Mouse (Mus musculus): ENCODE measurements around the gene Sytl1.

The Sytl1 gene

GRCm38 (mm10) chr4:133247806-133248449 is 15.0 kb downstream of the Sytl1 start:
- no peak for DNase-seq (ENCODE audit: low read depth, low spot score)

GRCm38 (mm10) chr4:133247072-133247471 is 15.8 kb downstream of the Sytl1 start:
- no peak for DNase-seq (ENCODE audit: low read depth, low spot score)

GRCm38 (mm10) chr4:133244289-133244688 is 18.6 kb downstream of the Sytl1 start:
- DNase-seq (ENCODE audit: low read depth, low spot score) = no peak

GRCm38 (mm10) chr4:133243538-133243937 is 19.4 kb downstream of the Sytl1 start:
- no peak for DNase-seq (ENCODE audit: low read depth, low spot score)

GRCm38 (mm10) chr4:133242710-133243109 is 20.2 kb downstream of the Sytl1 start:
- DNase-seq (ENCODE audit: low read depth, low spot score) = no peak

- no peak for DNase-seq (ENCODE audit: low read depth, low spot score)
These were observed 21.0 kb downstream of the Sytl1 start for GRCm38 (mm10) chr4:133241910-133242309.

- peak; percentile 78 for DNase-seq (ENCODE audit: low read depth, low spot score)
These were observed 21.7 kb downstream of the Sytl1 start for GRCm38 (mm10) chr4:133240934-133241908.

GRCm38 (mm10) chr4:133240490-133240921 is 22.4 kb downstream of the Sytl1 start, which contains the start of gene Map3k6:
Gene Map3k6, plus strand, starts transcription at chr4:133240818.
- no peak for DNase-seq (ENCODE audit: low read depth, low spot score)

- no peak for DNase-seq (ENCODE audit: low read depth, low spot score)
These were observed 25.0 kb downstream of the Sytl1 start for GRCm38 (mm10) chr4:133237911-133238310.

- DNase-seq (ENCODE audit: low read depth, low spot score) = no peak
These were observed 27.5 kb downstream of the Sytl1 start for GRCm38 (mm10) chr4:133235415-133235814.

- no peak for DNase-seq (ENCODE audit: low read depth, low spot score)
These were observed 28.1 kb downstream of the Sytl1 start for GRCm38 (mm10) chr4:133234771-133235170.

- no peak for DNase-seq (ENCODE audit: low read depth, low spot score)
These were observed 29.5 kb downstream of the Sytl1 start for GRCm38 (mm10) chr4:133233285-133233976.

GRCm38 (mm10) chr4:133229582-133229981 is 33.3 kb downstream of the Sytl1 start:
- DNase-seq (ENCODE audit: low read depth, low spot score) = no peak

GRCm38 (mm10) chr4:133227636-133228035 is 35.3 kb downstream of the Sytl1 start:
- DNase-seq (ENCODE audit: low read depth, low spot score) = no peak

- DNase-seq (ENCODE audit: low read depth, low spot score) = no peak
These were observed 36.8 kb downstream of the Sytl1 start for GRCm38 (mm10) chr4:133226073-133226472.

- no peak for DNase-seq (ENCODE audit: low read depth, low spot score)
These were observed 39.0 kb downstream of the Sytl1 start for GRCm38 (mm10) chr4:133223875-133224274.

- no peak for DNase-seq (ENCODE audit: low read depth, low spot score)
These were observed 41.2 kb downstream of the Sytl1 start for GRCm38 (mm10) chr4:133221701-133222100.

GRCm38 (mm10) chr4:133220656-133221055 is 42.3 kb downstream of the Sytl1 start:
- no peak for DNase-seq (ENCODE audit: low read depth, low spot score)

- no peak for DNase-seq (ENCODE audit: low read depth, low spot score)
These were observed 44.2 kb downstream of the Sytl1 start for GRCm38 (mm10) chr4:133218745-133219144.

GRCm38 (mm10) chr4:133217641-133218040 is 45.3 kb downstream of the Sytl1 start:
- no peak for DNase-seq (ENCODE audit: low read depth, low spot score)

- no peak for DNase-seq (ENCODE audit: low read depth, low spot score)
These were observed 49.3 kb downstream of the Sytl1 start for GRCm38 (mm10) chr4:133213661-133214060.

GRCm38 (mm10) chr4:133213268-133213590 is 49.7 kb downstream of the Sytl1 start:
- DNase-seq (ENCODE audit: low read depth, low spot score) = peak; percentile 50

Measured in telencephalon, adult 2 months (tissue).